Mouse (Mus musculus) thymus, postnatal 14 days (tissue): ENCODE results near the gene Lcn2.
A peak's percentile ranks its signal among the peaks of the same experiment; 100 is the strongest.

ENCODE experiments used
- DNase-seq: peaks from one replicate; pipeline ENCODE4 v3.0.0; 2021

Lcn2 gene

GRCm38 (mm10) chr2:32387706-32388490, at the start of gene Lcn2:
Gene Lcn2, minus strand, starts transcription at chr2:32388252.
- no peak for DNase-seq

- DNase-seq = no peak
Observed at GRCm38 (mm10) chr2:32437612-32438166, 49.6 kb upstream of the Lcn2 start.

- DNase-seq = no peak
Observed at GRCm38 (mm10) chr2:32436686-32437372, 48.8 kb upstream of the Lcn2 start.

GRCm38 (mm10) chr2:32430701-32431676, 42.9 kb upstream of the Lcn2 start:
- DNase-seq = no peak

GRCm38 (mm10) chr2:32429215-32429891, 41.3 kb upstream of the Lcn2 start:
- DNase-seq = no peak

- no peak for DNase-seq
Observed at GRCm38 (mm10) chr2:32428262-32428722, 40.2 kb upstream of the Lcn2 start.

GRCm38 (mm10) chr2:32427720-32428119, 39.7 kb upstream of the Lcn2 start:
- no peak for DNase-seq

- DNase-seq = no peak
Observed at GRCm38 (mm10) chr2:32426141-32426540, 38.1 kb upstream of the Lcn2 start.

GRCm38 (mm10) chr2:32425568-32425967, 37.5 kb upstream of the Lcn2 start:
- no peak for DNase-seq

- DNase-seq = no peak
Observed at GRCm38 (mm10) chr2:32424796-32425195, 36.7 kb upstream of the Lcn2 start.

GRCm38 (mm10) chr2:32423481-32424331, 35.7 kb upstream of the Lcn2 start:
- peak; percentile 23 for DNase-seq

GRCm38 (mm10) chr2:32421851-32422251, 33.8 kb upstream of the Lcn2 start:
- no peak for DNase-seq

GRCm38 (mm10) chr2:32420647-32421046, 32.6 kb upstream of the Lcn2 start:
- DNase-seq = no peak

GRCm38 (mm10) chr2:32420066-32420608, 32.1 kb upstream of the Lcn2 start:
- no peak for DNase-seq

- DNase-seq = no peak
Observed at GRCm38 (mm10) chr2:32419359-32419758, 31.3 kb upstream of the Lcn2 start.

GRCm38 (mm10) chr2:32418430-32419151, 30.5 kb upstream of the Lcn2 start:
- DNase-seq = no peak

GRCm38 (mm10) chr2:32417486-32417885, 29.4 kb upstream of the Lcn2 start:
- DNase-seq = no peak

- DNase-seq = no peak
Observed at GRCm38 (mm10) chr2:32416556-32416955, 28.5 kb upstream of the Lcn2 start.

- no peak for DNase-seq
Observed at GRCm38 (mm10) chr2:32415801-32416200, 27.7 kb upstream of the Lcn2 start.

GRCm38 (mm10) chr2:32413936-32414335, 25.9 kb upstream of the Lcn2 start:
- no peak for DNase-seq
